Mouse (Mus musculus): ENCODE measurements around the gene Stac2.
A peak's percentile ranks its signal among the peaks of the same experiment; 100 is the strongest.

Stac2 gene

DNA sequence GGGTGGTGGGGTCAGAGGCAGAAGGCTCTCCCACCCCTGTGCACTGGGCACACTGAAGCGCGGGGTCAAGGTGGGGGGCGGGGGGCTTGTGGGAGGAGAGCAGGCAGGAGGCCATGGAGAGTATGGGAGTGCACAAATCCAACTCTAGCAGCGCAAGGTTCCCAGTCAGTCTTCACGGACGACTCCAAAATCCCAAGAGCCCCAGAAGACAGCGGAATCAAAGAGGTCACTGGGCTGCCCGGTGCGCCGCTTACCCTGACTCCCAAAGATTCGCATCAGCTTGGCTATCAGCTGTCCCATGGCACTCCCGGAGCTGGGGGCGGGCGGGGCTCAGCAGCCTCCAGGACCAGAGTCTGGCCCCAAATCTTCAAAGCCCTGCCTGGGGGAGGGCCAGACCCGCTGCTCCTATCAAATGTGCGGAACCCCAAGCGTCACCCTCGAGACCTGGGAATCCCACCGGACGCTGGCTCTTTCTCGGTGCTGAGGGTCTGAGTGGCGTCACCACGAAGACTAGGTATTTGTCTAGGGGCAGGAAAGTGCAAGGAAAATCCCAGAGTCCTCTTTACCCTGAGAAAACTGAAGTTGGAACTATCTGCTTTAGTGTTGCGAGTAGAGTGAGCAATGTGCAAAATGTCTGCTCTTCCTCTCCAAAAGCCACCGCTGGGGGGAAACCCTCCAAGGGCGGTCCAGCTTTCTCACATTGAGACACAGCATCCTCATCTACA, 57.5 kb downstream of the Stac2 start, which contains the start of gene Arl5c:
Gene Arl5c (minus strand): TSS at position 618 of the 725 bp plus-strand sequence.
- DNase-seq = peak; percentile 54

DNA sequence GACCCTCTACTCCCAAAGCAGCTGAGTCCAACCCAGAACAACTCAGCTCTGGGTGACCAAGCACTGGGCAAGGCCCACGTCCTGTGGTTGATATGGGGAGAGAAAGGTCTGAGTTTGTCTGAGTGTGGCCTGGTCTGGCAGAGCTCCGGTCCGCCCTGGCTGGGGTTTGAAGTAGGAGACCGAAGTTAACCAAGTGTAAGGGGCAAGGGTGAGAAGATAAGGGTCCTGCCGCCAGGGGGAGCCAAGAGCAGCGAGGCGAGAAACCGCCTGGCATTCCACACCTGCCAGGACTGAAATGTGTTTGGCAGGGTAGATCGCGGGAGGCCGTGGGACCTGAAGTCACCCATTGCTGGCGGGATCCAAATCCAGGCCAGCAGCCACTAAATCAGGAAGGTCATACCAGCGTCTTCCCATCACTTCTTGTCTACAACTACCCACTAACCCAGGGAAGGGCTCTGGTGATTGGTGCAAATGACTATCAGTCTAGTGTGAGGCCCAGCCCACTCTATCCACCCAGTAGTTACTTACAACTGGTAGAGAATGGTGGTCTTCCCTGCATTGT, 58.6 kb downstream of the Stac2 start:
- peak; percentile 92 for DNase-seq

DNA sequence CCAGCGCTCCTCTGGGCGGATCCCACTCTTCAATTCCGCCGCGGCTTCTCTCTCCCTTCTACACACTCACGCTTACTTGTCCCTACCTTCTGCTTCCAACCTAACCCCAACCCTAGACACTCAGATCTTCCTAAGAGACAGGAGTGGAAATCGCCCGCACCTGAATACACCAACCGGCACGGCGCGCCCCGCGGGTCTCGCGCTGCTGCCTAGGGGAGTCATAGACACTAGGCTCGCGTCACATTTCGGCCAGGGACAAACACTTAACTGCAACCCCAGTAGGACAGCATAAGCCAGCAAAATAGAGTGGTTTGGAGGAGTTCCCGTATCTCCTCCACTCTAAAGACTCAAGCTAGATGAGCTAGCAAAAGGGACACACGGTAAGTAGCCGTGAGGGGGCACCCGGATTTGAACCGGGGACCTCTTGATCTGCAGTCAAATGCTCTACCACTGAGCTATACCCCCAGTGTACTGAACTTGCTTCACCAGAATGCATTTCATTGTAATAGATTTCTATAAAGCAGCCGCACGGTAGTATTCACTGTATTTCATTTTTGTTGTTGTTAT, 64.6 kb downstream of the Stac2 start:
- peak; percentile 95 for DNase-seq

GRCm38 (mm10) chr11:97987551-97988526, 65.4 kb downstream of the Stac2 start:
- peak; percentile 98 for DNase-seq

DNA sequence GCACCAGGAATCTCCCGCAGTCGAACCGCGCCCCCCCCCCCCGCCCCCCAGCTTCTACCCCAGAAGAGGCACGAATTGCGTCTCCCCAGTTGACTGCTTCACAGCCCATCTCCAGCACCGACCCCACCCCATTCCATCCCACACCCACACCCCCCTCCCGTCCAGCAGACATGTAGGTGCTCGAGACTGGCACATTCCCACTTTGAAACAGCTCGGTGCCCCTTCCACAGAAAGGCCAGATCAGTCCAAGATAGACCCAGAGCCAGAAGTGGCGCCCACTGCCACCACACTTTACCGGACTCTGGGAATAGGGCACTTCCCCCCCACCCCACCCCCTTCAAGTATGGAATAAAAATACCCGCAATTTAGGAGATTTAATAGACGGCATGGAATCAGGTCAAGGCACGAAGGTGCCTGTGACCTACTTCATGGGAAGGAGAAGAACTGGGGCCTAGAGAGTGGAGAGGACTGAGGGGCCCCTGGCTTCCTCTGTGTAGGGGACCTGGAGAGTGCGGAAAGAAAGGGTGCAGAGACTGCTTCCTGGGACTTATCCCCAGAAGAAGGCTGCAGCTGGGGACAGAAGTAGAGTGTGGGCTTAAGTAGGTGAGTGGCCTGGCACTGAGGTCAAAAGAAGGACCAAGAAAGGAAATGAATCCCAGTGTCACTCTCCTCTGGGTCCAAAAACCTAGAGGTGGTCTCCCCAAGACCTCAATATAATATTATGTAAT, 66.4 kb downstream of the Stac2 start:
- no peak for DNase-seq

Measured in lung, postnatal 36 days (tissue).